Mouse (Mus musculus) embryo, embryonic 11.5 days (tissue): ENCODE data around the gene Epc2.
A peak's percentile ranks its signal among the peaks of the same experiment; 100 is the strongest.

Experiments
- DNase-seq: peaks from one replicate; pipeline ENCODE4 v3.0.0-alpha.2; 2012; ENCODE audit warnings: low read depth, low spot score

Gene Epc2

DNA sequence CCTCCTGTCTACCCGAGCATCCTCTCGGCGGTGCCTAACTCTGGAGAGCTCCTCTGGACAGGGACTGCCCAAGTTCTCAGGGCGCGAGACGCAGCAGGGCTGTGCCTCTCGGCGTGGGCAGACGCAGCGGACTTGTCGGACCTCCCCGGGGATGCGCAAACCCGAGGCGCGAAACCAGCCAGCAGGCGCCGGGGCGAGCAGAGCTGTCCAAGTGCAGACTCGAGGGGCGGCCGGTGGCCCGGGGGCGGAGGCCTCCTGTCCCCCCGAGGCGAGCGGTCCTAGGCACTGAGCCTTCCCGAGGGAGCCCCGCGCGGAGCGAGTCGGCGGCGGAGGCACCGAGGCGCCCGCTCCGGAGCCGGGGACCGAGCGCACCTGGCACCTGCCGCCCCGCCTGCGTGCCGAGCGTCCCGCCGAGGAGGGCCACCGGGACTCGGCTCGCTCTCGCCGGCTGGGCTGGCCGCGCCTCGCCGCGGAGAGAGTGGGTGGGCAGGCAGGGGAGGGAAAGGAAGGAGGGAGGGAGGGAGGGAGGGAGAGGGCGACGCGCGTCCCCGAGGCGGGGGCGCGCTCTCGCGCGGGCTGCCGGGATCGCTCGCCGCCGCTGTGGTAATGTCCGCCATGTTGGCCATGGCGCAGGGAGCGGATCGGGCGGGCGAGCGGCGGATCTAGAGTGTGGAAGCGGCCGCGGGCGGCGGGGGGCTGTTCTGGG is at the start of gene Epc2:
Epc2 (plus strand) TSS at position 556 of the 706 bp plus-strand sequence.
- DNase-seq = peak; percentile 82

DNA sequence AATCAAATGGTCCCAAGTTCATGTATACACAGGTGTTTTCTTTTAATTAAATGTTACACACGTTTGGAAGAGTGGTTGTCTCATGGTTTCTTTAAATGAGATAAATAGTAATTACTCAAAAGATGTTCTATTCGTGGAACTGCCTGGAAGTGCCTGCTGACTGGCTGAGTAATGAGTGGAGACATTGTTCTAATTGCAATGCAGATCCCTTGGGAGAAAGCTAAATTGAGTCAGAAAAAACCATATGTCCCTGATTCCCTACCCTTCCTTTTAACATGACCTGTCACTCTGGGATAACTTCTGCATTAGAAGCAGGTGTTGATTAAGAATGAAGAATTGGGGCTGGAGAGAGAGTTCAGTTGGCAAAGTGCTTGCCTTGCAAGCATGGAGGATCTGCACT is 45.3 kb upstream of the Epc2 start:
- no peak for DNase-seq

DNA sequence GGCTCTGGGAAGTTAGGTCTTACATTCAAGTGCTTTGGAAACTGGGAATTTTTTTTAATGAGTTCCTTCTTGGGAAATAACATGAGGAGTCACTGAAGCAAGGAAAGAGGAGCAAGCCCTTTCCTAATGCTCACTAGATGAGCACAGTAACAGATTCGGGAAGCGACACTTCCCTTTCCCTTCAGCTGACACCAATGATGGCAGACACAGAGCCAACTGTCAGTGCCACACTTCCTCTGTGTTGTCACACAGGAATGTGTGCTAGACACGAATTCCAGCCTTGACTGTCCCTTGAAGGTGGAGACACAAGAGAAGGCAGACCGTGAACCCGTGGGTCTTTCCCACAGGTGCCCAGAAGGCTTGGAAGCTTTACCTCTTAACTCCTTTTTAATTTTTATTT is 39.6 kb upstream of the Epc2 start:
- DNase-seq = no peak

DNA sequence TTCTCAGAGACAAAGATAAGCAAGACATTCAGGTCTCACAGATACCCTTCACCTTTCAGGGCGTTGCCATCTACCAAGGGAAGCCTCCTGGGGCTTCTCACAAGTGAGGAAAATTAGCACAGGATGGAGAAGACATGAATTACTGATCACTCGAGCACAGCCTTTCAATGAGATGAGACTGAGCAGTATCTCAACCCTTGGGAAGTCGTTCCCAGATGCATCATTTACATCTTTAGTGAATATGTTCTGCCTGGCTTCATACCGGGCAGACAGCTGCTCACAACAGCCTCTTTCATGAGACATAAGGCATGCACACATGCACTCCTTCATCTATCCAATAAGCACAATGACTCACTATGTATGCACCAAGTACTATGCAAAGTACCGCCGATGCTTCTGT is 38.7 kb upstream of the Epc2 start:
- DNase-seq = no peak

DNA sequence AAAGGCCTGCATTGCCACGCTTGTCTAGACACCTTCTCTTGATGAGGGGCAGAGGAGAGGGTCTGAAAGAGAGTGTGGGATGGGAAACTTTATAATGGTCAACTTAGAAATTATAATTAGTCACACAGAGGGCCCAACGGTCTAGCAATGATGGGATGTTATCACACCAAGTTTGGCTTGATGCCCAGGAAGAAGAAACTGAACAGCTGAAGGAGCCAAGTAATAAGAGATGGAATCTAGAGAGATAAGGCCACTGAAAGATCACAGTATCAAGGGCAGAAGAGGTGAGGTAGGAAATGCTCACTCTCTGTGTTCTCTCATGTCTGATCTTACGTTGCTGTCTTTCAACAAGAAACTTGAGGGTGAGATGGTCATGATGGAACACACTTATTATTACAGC is 35.4 kb upstream of the Epc2 start:
- DNase-seq = no peak

DNA sequence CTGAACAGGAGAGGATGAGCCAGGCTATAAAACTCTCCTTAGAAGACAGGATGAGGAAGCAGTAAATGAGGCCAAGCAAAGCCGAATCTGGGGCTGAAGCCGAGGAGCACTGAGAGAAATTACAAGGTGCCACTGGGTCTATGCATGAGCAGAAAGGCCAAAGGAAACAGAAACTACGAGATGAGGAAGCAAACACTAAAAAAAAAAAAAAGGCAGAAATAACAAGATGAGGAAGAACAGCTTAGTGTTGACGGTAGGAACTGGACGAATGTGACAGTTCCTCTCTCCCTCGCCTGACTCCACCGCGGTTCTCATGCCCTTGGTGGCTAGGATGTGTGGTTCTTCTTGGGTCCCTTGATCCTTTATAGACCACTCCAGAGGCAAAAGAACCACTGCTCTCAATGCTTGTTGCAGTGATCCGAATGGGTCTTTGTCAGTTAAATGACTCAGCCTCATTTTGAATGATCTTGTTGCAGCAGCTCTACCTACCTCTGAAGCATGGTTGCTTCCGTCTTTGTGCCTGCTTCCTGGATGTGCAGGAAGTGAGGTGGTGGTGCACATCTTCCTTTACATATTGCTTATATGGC is 34.2 kb upstream of the Epc2 start:
- no peak for DNase-seq

DNA sequence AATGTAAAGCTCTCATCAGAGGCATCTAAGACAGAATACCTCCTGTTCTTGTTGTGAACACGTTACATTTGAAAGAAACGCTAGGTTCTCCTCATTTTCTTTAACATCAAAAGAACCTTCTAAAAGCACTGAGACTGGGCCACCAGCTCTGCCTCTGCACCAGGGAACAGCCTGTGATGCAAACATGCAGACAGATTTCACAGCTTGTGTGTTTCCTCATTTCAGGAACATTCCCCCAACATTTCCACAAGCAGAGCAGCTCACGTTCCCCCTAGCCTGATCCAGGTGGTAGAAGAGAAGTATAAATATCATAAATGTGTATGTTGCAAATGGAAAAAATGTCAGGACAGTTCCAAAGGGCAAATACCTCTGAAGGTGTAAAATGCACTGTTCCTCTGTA is 30.9 kb upstream of the Epc2 start:
- DNase-seq = no peak

DNA sequence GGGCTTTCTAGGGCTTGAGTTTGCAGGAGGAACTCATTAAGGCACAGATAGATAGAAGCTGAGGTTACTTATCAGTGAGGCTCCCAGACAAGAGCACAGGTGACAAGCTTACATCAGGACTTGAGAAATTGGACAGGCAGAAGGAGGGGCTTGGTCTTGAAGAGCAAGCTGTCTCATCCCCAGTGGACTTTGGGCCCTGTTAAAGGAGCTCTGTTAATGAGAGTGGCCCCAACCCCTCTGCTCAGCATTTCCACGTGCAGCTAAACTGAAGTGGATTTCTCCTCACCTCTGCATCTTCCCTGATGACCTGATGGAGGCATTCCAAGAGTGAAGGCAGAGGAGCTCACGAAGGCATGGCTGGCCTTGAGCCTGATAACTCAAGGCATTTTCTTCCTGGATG is 27.4 kb upstream of the Epc2 start:
- DNase-seq = no peak

DNA sequence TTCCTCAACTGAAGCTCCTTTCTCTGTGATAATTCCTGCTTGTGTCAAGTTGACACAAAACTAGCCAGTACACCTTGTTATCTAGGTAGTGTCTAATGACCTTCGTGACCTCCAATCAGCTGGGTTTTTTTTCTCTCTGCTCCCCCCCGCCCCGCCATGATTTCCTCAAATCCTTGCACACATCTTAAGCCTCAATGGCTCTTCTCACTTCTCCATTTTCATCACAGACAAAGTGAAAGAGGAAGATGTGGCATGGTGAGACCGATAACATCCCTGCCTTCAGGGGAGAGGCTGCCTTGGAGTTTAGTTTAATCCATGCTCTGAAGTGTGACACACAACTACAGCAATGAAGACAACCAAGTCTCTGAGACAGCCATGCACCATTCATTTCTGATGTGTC is 26.5 kb upstream of the Epc2 start:
- no peak for DNase-seq

DNA sequence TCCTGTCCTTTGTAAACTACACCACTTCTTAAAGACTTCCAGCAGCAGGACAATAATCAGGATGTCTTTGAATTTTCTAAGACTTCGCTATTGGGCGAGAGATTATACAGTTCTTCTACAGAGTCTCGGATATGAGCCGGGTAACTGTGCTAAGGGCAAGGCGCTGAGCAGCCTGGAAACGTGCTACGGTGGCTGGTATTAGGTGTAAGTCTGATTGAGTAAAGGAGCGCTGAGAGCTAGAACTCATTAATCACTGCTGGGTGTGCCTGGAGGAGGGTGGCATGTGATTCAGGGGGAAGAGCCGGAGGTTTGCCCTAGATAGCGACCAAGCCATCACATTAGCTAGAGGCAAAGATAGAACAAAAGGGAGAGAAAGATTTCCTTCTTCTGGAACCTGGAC is 25.1 kb upstream of the Epc2 start:
- DNase-seq = no peak

DNA sequence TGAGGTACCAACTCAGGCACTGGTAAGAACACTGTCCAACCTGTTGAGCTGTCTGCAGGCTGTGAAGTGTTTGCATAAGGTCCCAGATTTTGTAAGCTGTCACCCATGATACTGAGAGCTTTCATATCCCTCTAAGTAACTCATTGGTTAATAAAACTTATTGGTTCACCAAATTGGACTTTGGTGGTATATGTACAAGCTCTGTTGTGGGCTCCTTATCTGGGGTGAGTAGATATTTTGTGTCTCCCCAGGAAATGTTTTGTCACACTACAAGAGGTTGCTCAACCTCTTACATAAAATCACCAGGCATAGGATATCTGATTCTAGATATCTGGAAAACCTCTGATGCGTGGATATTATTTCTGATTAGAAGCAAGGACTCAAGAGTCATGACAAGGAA is 20.3 kb upstream of the Epc2 start:
- no peak for DNase-seq

DNA sequence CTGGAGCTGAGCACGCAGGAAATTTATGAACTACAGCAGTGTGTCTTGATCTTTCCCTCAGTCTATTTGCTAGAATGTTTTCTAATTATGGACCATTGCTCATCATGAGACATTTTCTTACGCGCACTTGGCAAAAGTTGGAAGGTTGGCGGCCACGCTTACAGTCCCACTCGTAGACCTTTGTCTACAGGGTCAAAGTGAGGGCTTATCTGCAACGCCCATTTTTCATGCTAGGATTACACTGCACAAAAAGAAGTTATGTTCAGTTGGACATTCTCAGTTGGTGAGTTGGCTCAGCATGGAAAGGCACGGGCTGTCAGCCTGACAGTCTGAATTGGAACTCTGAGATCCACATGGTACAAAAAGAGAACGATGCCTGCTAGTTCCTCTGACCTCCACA is 18.1 kb upstream of the Epc2 start:
- no peak for DNase-seq

DNA sequence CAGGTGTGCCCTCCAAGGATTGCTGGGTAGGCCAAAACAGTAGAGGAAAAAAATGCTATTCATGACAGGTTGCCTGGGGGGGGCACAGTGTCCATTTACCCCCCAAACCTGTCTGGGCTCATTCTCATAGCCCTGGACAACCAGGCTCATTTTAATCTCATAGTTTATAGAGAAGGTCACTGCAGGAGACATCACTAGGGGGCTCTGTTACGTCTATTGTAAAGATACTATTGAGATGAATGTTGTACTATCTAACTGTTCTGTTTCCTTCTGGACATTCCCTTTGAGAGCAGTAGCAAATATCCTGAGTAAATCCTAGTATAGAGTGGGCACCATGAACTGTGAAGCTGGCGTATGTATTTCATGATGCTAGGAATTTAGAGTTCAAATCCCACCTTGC is 5.0 kb upstream of the Epc2 start:
- no peak for DNase-seq

DNA sequence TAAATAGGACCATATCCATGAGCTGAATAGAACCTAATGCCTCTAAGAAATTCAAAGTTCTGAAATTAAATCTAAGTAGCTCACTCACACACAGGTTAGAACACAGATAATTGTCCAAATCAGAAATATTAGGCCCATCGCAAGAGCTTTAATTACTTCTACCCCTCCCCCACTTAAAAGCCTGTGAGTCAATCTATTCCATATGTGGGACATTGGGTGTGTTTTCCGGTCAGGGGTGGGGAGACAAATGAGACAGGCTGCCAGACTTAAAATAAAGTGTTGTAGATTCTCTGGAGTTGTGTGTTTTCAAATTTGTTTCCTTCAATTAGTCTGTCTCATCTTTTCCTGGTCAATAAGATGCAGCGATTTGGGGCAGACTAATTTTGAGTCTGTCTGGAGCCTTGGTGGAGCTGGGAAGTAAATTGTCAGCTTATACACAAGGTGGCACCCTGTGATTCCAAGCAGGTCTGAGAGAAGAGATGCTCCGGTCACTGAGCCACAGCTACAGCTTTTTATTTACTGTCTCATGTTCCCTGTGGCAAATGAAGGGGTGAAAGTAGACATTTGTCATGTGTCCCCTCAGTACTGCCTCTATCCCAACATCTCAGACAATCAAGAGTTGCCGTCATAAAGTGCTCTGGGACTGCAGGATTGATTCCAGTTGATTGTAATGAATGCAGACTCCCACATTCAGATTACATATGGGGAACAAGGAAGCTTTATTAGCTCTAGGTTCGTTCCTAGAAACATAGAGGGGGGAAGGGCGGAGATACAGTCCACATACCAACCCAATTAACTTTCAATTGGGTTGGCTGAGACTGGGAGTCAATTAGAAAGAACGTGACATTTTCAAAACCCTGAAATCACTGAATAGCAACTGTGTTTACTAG is 3.5 kb upstream of the Epc2 start:
- no peak for DNase-seq

DNA sequence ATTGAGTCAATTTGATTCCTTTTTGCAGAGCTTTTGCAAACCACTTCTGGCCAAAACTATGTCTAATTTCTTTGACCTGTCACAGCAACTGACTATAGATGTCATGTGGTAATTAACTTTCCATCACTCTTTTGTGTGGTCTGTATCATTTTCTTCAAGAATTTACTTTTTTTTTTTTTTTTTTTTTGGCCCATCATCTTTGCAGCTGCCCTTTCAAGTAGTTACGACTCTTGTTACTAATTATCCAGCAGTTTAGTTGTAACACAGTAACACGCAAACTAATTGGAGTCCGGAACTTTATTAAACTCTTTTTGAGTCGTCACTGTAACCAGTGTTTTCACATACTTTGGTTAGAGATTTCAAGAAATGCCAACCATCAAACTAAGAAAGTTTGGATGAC is 819 bp upstream of the Epc2 start:
- DNase-seq = no peak

DNA sequence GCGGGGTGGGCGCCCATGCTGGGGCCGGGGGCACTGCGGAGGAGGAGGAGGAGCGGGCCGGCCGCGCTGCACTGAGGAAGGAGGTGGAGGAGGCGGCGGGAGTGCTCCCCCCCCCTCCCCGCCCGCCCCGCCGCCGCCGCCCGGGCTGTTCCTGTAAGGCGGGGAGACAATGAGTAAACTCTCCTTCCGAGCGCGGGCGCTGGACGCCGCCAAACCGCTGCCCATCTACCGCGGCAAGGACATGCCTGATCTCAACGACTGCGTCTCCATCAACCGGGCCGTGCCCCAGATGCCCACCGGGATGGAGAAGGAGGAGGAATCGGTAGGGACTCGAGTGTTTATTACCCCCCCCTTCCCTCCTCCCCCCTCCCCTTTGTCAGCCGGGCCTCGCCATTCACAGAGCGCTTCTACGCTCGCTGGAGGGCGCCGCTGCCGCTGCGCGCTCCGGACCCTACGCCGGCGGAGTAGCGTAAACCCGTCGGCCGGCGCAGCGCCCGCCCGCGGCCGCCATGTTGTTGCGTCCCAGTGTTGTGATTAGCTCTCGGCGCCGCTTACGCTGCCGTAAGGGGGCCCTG is 438 bp downstream of the Epc2 start:
- peak; percentile 85 for DNase-seq

DNA sequence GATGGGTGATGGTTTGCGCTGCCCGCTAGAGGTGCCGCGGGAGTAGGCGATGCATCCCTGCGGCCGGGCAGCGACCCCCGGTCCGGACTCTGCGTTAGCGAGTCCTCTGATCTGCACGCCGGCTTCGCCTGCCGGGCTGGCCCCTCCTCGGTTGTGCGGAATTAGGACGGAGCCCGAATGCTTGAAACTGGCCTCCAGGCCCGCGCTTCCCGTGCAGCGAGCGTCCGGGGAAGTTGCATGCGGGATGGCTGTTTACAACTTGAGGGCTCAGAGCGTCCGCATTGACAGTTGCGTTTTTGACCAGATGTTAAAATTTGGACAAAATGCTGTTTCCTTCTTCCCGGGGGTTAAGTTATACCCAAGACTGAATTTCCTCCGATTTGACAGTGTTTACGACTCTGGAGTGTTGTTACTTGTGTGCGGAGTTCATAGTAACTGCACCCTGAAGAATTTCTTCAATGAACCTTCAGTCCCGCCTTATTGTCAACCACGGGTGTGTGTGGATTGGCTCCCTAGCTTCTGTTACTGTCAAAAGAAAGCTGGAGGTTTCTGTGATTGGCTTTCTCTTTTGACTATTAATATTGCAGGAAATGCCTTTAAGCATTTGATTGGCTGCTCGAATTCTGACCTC is 1.3 kb downstream of the Epc2 start:
- DNase-seq = peak; percentile 52

DNA sequence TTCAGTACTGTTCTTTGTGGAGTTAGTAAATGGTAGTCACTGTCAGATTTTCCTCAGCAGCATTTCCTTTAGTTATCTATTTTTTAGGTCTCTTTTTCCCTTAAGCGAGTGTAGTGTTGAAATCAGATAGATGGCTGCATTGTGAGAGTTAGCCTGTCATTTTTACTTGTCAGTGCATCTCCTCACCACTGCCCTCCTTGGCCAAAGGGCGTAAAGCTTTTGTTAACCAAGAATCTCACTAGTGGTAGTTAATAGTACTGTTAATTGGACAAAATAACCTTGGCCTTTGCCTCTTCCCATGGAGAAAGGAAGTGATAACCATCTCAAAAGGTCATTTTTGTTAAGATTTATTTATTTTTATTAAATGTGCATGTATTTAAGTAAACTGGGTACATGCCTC is 6.5 kb downstream of the Epc2 start:
- no peak for DNase-seq

DNA sequence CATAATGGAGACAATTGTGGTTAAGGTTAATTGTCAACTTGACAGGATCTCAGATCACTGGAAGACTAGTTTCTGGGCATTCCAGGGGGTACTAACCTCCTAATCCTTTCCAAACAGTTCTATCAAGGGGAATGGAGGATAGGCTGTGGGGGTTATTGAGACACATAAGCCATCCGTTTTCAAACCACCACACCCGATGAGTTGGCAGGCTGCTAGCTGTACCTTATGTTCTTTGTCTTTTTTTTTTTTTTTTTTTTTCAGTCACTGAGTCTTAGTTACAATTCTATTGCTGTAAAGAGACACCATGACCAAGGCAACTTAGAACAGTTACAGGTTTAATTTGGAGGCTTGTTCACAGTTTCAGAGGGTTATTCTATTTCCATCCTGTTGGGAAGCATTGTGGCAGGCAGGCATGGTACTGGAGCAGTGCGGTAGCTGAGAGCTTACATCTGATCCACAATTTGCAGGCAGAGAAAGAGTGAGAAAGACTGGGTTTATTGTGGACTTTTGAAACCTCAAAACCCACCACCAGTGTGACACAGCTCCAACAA is 14.5 kb downstream of the Epc2 start:
- no peak for DNase-seq

DNA sequence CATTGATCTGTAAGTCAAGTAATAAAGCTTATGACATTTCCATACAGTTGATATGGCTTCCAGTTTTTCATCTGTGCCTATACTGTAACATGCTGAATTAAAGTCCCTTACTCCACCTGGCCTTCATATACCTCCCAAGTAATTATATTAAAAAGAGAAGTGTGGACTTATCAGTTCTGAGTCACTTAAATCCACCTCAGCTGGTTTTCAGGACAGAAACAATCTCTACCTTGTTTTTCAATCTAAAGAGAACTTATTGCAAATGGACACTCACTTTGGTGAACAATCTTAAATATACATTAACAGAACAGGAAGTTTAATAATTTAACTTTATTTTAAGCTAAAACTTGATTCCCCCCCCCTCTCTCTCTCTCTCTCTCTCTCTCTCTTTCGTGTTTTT is 15.8 kb downstream of the Epc2 start:
- DNase-seq = no peak

DNA sequence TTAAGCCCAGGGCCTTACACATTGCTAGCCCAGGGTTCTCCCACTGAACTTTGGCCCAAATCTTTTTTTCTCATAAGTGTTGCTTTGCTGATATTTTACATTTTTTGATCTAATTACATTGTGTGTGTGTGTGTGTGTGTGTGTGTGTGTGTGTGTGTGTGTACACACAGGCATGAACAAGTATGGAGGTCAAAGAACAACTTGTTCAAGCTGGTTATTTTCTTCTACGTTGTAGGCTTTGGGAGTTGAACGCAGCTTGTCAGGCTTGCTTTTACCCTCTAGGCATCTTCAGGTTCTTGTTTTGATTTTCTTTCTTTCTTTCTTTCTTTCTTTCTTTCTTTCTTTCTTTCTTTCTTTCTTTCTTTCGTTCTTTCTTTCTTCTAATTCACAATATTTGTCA is 19.9 kb downstream of the Epc2 start:
- no peak for DNase-seq
